Mouse (Mus musculus) lung, adult 2 months (tissue): Measurements from ENCODE around the gene 4930404H24Rik. TPM values are rescaled to one million over a fixed set of nuclear protein-coding genes. Genes with fewer than 3 reads are reported as not detected.

ENCODE experiments used
- DNase-seq: peaks from one replicate; pipeline ENCODE4 v3.0.0; 2022
- H3K4me1 ChIP-seq: fragments of 200-500 bp; 2 replicates; pipeline ENCODE4 v1.6.1; 2011; ENCODE audit warnings: low read length; ENCODE audit not compliant: control insufficient read depth, insufficient read depth
- H3K4me3 ChIP-seq: fragments of 200-500 bp; replicated peaks from 2 replicates; pipeline ENCODE3; 2011; ENCODE audit warnings: low read depth, mild to moderate bottlenecking, control low read depth, low read length; ENCODE audit errors: extremely low read depth
- CTCF ChIP-seq: fragments of 200-500 bp; IDR thresholded peaks from 2 replicates; pipeline ENCODE4 v1.5.1; 2011; ENCODE audit warnings: mild to moderate bottlenecking, low read length, control low read depth; ENCODE audit not compliant: insufficient read depth
- POLR2A ChIP-seq: fragments of 200-500 bp; IDR thresholded peaks from 2 replicates; pipeline ENCODE4 v1.6.1; 2011; ENCODE audit warnings: low read depth, mild to moderate bottlenecking, control low read depth, low read length, borderline replicate concordance; ENCODE audit errors: extremely low read depth
- WGBS: fragments of 180-500 bp; shearing (Covaris S2); methylation state at CpG from one replicate; pipeline ENCODE4 v1.1.7; 2018; 5-methylcytosine and 5-hydroxymethylcytosine counted together
- polyA plus RNA-seq: library from polyadenylated mRNA; depleted of rRNA; stranded (reverse); fragments of >200 nt; gene quantifications from 2 replicates; pipeline ENCODE4 v1.2.3, GENCODE M21; 2012; rRNA removed

The 4930404H24Rik gene
- not detected in 2 replicates for polyA plus RNA-seq

DNA sequence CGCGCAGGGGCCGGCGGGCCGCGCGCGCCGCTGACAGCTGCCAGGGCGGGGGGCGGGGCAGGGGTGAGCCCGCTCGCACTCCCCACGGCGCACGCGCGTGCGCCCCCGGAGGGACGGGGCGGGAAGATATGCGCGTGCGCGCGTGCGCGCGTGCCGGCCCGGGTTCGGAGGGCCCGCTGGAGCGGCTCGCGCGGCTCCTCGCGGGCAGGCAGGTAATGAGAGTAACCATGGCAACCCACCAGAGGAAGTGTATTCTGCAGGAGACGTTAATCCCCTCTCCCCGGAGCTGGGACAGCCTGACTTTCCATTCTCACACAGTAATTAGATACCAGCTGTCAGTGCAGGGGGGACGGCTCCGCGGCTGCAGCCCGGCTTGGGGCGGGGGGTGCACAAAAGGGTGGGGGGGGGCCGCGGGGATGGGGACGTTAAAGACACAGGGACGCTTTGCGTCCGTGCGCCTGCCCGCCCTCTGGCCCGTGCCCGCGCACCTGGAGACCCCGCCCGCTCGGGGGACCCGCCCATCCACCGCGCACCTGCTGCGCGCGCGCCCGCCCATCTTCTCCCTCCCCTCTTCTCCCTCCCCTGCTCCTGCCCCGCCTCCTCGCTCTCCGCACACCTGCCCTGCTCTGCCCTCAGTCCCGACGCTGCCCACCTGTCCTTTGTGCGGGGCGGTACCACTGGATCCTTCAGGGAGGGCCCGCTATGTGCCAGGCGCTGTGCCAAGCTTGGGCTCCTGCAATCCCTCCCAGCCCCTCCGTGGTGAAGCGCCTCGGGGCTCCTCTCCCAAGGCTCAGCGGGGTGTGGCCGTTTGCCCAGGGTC, at the start of gene 4930404H24Rik:
Gene 4930404H24Rik (plus strand): TSS at position 218 of the 820 bp plus-strand sequence.
- DNase-seq = peak; percentile 60
- TF ChIP-seq CTCF (no peak), POLR2A (no peak)
- Histone ChIP-seq H3K4me1 (peaks cover 3% of the 10 kb centered on the region; the same call in 1 of the 2 replicates), H3K4me3 (peak within 1 kb of the TSS; percentile 67)
- WGBS = 2% methylated on average over 64 of the region's 83 CpGs

DNA sequence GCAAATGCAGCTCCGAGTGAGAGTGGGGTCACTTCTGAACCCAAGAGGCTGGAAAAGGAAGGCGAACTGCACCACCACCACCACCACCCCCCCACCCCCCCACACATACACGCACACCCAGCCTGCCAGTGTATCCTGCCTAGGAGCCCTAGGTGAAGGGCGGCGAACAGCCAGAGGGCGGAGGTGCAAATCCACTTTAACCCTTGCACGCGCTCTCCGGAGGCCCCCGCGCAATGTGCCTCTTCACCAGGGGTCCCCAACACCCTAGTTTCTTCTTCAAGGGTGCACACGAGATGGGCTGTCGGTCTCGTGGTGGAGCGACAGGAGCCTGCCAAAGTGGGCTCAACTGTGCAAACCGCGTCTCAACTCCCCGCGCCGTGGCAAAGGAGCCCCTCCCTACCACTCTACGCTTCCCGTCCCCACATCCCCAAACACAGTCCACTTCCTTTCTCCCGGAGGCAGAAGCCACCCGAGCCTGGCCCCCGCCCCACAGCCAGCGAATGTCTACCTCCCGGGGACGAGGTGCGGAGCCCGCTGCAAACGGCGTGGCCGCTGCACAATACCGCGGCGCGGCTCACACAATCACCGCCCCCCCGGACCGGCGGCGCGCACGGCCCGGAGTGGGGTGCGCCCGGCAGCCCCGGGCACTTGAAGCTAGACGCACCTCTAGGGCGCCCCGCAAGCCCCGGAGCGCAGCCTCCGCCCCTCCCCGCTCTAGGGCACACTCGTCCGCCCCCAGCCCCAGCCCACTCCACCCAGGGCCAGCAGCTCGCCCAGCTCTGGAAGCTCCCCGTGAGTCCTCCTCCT, 49.0 kb upstream of the 4930404H24Rik start:
- DNase-seq = peak; percentile 62
- no peak for TF ChIP-seq CTCF
- TF ChIP-seq POLR2A = no peak
- H3K4me3 ChIP-seq = peak overlapping the region; percentile 81
- H3K4me1 ChIP-seq = peaks cover 9% of the 10 kb centered on the region; the same call in 1 of the 2 replicates
- 1% methylated on average over 59 of the region's 59 CpGs for WGBS

DNA sequence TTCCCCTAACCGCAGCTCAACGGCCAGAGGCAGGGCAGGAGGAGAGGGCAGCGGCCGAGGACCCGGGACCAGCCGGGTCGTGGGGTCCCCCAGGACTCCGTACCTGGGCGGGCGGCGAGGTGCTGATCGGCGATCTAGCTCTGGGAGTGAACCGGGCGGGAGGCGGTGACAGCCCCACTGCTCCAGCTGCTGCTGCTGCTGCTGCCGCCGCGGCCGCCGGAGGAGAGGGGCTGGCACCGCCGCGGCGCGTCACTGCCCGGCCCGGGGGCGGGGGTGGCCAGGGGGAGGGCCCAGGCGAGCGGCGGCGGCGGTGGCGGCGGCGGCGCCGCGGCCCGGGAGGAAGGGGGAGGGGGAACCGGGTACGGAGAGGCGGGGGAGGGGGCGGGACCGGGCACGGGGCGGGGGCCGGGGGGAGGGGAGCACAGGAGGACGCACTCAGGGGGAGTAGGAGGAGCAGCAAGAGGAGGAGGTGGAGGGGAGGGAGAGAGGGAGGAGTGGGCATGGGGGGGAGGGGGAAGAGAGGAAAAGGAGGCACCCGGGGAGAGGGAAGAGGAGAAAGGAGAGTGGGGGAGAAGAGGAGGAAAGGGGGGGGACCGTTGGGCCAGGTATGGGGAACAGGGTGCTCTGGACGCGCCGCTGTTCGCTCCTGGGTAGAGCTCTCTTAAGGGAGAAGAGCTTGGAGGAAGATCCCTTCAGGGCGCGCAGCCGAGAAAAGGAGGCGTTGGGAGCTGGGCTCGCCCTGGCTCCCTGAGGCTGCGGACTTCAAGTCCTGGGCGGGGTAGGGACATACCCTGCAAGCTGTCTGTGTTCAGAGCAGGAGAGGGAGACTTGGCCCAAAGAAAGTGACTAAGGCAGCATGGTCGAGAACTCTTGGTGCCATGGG, 48.1 kb upstream of the 4930404H24Rik start:
- peaks cover 9% of the 10 kb centered on the region; the same call in 1 of the 2 replicates for H3K4me1 ChIP-seq
- DNase-seq = peak; percentile 74
- WGBS = 0% methylated on average over 32 of the region's 64 CpGs
- H3K4me3 ChIP-seq = peak overlapping the region; percentile 85
- TF ChIP-seq CTCF (no peak), POLR2A (peak; percentile 35; the same call in 1 of the 2 replicates)

DNA sequence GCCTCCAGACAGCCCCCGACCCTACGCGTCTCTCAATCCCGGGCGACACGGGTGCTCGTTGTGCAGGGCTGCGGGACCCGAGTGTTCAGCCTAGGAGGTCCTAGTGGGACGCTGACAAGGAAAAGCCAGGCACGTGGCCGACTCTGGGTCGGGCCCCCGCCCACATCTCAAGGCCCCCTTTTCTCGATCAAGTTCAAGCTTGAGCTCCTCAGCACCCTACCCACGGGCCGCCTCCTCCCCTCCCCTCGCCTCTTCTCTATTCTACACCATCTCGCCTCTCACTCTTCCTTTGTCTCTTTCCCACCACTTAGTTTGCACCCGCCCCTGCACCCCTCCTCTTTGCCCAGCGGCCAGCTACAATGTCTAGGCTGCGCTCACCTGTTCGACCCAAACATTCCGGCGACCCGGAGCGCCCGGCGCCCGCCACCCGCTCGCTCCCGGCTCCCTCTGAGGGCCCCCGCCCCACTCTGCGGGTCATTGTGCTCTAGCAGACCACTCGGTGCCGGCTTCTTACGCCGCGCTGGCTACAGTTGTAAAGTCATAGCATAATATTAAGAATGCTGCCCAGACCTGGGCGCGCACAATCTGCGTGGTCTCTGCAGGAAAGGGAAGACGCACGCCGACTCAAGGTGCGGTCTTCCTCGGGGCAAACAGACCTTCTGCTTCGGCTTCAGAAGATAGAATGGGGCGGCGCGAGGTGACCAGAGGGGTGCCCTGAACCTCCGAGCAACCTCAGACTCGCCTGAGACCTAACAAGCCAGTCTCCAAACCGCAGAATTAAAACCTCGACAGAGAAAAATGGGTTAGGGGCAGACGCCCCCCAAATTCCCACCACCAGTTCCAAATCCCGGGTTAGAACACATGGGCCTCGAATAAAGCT, 47.2 kb upstream of the 4930404H24Rik start:
- peaks cover 7% of the 10 kb centered on the region; the same call in 1 of the 2 replicates for H3K4me1 ChIP-seq
- DNase-seq = no peak
- TF ChIP-seq CTCF (no peak), POLR2A (no peak)
- WGBS = under 1% methylated on average over 59 of the region's 59 CpGs
- peak overlapping the region; percentile 85 for H3K4me3 ChIP-seq

DNA sequence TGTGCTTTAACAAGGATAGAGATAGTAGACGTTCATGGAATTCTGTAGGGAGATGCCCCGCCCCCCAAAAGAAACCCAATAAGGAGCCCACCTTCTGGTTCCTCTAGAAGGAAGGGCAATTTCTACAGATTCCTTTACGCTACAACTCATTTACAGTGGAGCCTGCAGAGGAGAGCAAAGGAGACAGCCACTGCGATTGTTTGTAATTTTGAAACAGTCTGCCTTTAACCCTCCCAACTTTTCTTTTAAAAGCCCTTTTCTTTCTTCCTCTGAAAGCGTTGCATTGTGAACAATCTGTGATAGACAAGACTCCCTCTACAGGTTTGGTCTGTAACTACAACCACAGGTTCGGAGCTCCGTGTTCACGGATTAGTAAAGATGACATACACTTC, 46.6 kb upstream of the 4930404H24Rik start:
- WGBS = 1% methylated on average over 8 of the region's 8 CpGs
- peak; percentile 23 for DNase-seq
- no peak for TF ChIP-seq POLR2A
- TF ChIP-seq CTCF = peak; percentile 27; the same call in 1 of the 2 replicates
- peaks cover 6% of the 10 kb centered on the region; the same call in 1 of the 2 replicates for H3K4me1 ChIP-seq
- peak overlapping the region; percentile 1 for H3K4me3 ChIP-seq

DNA sequence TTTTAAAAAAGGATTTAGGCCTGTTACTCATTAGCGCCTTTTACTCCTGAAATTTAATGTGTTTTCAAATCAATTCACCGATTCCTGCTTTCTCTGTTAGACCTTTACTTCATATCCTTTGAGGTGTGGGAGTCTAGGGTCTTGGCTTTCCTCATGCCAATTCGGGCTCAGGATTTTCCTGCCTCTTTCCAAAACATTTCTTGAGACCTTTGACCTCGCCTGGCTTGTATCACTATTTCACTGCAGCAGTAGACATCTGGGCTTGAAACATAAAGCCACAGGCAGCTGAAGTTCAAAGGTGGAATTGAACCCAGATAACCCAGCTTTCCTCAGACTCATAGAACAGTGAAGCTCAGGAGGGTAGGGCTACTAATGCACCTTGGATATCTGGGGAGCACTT, 46.1 kb upstream of the 4930404H24Rik start:
- no peak for DNase-seq
- Histone ChIP-seq H3K4me1 (peaks cover 4% of the 10 kb centered on the region; the same call in 1 of the 2 replicates), H3K4me3 (no peak overlapping the region)
- TF ChIP-seq CTCF (no peak), POLR2A (no peak)
- 36% methylated on average over 4 of the region's 4 CpGs for WGBS

DNA sequence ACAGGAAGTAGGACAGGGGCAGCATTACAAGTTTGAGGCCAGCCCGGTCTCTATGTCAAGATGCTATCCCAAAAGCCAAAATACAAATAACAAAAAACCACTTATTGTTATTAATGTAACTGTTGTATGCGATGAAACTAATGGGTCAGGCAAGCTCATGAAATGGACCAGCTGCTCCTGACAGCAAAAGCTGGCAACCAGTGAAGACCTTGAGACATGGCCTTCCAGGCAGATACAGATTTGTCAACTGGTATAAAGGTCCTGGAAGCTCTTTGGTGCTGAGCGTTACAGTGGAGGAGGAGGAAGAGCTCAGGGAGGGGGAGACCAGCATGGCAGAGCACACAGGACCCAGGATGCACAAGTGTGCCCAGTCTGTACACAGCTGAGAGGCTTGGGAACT, 44.9 kb upstream of the 4930404H24Rik start:
- H3K4me1 ChIP-seq = no peaks in the 10 kb centered on the region
- TF ChIP-seq CTCF (no peak), POLR2A (no peak)
- no peak for DNase-seq
- no peak overlapping the region for H3K4me3 ChIP-seq
- 73% methylated on average over 3 of the region's 3 CpGs for WGBS

DNA sequence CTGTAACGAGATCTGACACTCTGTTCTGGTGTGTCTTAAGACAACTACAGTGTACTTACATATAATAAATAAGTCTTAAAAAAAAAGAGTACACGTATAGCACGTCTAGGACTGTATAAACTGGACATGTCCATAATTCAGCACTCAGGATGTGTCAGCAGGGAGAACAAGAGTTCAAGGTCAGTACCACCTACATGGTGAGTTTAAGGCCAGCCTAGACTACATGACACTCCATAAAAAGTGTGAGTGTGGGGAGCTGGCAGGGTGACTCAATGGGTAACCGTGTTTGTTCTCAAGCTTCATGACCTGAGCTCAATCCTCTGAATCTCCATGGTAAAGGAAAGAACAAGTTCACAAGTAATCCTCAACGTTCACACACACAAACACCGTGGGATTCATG, 44.1 kb upstream of the 4930404H24Rik start:
- TF ChIP-seq CTCF = no peak
- TF ChIP-seq POLR2A = no peak
- no peak for DNase-seq
- Histone ChIP-seq H3K4me1 (no peaks in the 10 kb centered on the region), H3K4me3 (no peak overlapping the region)
- 81% methylated on average over 6 of the region's 6 CpGs for WGBS
